Mouse (Mus musculus): ENCODE results near the gene Grip2. TPM values are rescaled to one million over a fixed set of nuclear protein-coding genes. Genes with fewer than 3 reads are reported as not detected.

The Grip2 gene
- polyA plus RNA-seq, 1 experiment from 2014 or later: 1.4 TPM

DNA sequence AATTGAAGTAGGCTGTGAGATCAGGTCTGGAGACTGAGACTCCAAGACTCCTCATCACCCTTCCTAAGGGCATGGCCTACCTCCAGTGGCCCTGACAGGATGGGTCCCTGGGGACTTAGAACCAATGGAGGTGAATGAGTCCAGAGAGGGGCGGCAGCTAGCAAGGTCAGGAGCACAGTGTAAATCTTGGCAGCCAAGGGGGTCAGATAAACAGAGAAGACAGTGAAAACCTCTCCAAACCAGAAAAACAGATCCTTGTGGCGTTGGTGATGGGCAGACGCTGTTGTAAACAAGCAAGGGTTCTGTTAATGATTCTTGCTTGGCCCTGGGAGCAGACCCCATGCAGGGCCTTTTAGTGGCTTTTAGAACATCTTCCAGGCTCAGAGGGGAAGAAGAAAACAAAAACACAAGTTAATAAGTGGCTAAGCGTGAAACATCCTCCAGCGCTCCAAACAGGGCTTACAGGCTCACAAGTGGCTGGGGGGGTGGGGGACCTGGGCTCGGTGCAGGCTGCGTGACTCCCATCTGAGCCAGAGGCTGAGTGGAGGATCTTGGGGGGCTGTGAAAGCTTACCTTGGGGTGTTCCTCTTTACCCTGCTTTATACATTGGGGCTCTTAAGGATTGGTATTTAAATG, 81.0 kb downstream of the Grip2 start:
- no peaks in the 10 kb centered on the region for H3K4me1 ChIP-seq
- H3K4me3 ChIP-seq (replicated peaks): no peak overlapping the region
- H3K9me3 ChIP-seq: no peaks in the 10 kb centered on the region
- no peak overlapping the region for H3K4me2 ChIP-seq
- H3K27ac ChIP-seq: no peak overlapping the region
- WGBS: 73% methylated on average over 7 of the region's 7 CpGs
- H3K27me3 ChIP-seq: no peaks in the 10 kb centered on the region
- ATAC-seq (ENCODE audit: low FRiP score): no peak
- H3K36me3 ChIP-seq (replicated peaks): peaks cover 69% of the 10 kb centered on the region
- H3K9ac ChIP-seq: no peak overlapping the region

DNA sequence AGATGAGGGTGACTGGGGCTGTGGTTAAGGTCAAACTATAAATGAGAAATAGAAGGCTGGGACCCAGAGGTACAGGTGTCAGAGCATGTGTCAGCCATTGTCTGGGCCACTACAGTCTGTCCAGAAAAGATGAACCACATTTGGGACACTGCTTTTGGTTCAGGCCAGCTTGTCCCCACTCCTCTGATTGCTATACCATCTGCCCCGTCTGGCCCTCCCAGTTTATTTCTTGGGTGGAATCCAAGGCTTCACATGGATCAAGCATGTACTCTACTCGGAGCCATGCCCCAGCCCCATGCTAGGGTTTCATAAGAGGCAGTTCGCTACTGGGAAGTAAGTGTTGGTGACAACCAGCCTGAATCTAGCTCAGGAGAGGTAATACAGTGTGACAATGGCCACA, 81.8 kb downstream of the Grip2 start:
- H3K36me3 ChIP-seq (replicated peaks): peaks cover 62% of the 10 kb centered on the region
- 89% methylated on average over 3 of the region's 3 CpGs for WGBS
- no peaks in the 10 kb centered on the region for H3K27me3 ChIP-seq

DNA sequence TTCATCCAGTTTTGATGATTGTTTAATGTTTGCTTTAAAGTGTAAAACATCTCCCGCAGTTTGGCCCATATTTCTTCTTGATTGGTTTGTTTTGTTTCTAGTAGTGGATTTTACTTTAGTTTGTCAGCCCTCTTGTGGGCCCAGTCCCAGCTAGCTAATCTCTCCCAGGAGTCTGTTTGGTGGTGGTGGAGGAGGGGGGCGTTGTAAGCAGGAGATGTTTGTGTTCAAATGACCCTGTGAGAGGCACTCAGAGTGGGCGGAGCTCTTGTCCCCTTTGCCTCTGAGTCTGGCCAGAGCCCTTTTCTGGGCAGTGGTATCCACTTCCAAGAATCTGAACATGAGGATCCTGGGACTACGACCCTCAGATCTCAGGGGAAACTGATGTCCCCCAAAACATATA, 83.2 kb downstream of the Grip2 start:
- no peaks in the 10 kb centered on the region for H3K4me1 ChIP-seq
- H3K27ac ChIP-seq: no peak overlapping the region
- H3K4me2 ChIP-seq: no peak overlapping the region
- H3K9me3 ChIP-seq: no peaks in the 10 kb centered on the region
- ATAC-seq (ENCODE audit: low FRiP score): no peak
- H3K9ac ChIP-seq: no peak overlapping the region
- H3K4me3 ChIP-seq (replicated peaks): no peak overlapping the region
- H3K36me3 ChIP-seq (replicated peaks): peaks cover 59% of the 10 kb centered on the region
- no peaks in the 10 kb centered on the region for H3K27me3 ChIP-seq
- 60% methylated on average over 4 of the region's 4 CpGs for WGBS

More for the DNA sequence above, 81.8 kb downstream of the Grip2 start:
- Histone ChIP-seq H3K4me2 (no peak overlapping the region), H3K9ac (no peak overlapping the region), H3K9me3 (no peaks in the 10 kb centered on the region), H3K27ac (no peak overlapping the region), H3K4me1 (no peaks in the 10 kb centered on the region), H3K4me3 (replicated peaks) (no peak overlapping the region)
- no peak for ATAC-seq (ENCODE audit: low FRiP score)

DNA sequence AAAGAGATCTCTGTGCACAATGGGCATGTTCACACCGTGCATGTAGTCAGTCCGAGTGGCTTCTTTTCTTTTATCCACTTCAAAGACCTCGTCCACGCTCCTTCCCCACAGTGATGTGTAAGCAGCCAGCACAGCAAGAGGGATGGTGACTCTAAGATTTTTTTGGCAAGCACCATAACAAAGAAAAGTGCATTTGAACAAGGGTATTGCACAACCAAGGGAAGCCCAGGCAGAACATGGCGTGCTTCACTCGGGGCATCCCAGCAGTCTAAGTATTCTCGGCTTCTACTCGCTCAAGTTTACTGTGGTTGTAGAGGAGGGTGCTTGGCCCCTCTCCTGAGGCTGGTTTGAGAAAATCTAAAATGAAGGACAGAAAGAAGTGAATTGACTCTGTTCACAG, 84.1 kb downstream of the Grip2 start:
- Histone ChIP-seq H3K27me3 (no peaks in the 10 kb centered on the region), H3K4me3 (replicated peaks) (no peak overlapping the region), H3K27ac (no peak overlapping the region), H3K4me2 (no peak overlapping the region), H3K4me1 (0 out of 2 replicates have a peak, but pooled peaks cover under 1% of the 10 kb centered on the region), H3K36me3 (replicated peaks) (peaks cover 59% of the 10 kb centered on the region), H3K9ac (no peak overlapping the region), H3K9me3 (no peaks in the 10 kb centered on the region)
- ATAC-seq (ENCODE audit: low FRiP score): no peak
- WGBS: 87% methylated on average over 8 of the region's 8 CpGs

DNA sequence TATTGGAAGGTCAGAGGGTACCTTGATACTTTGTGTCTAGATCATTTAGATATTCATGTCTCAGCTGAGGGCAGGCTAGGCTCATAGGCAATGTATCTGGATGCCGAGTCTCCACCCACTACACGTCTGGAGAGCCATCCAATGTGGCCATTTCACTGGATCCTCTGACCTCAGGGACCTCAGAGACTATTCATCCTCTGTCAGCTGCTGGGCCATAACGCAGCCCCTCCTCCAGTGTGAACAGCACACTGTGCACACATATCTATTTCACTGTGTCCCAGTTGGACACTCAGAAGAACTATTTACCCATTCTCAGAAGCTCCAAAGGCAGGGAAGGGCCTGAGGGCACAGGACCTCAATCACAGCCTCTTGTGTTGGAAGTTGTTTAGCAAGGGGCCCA, 84.6 kb downstream of the Grip2 start:
- WGBS: 76% methylated on average over 3 of the region's 3 CpGs
- Histone ChIP-seq H3K9me3 (no peaks in the 10 kb centered on the region), H3K36me3 (replicated peaks) (peaks cover 62% of the 10 kb centered on the region), H3K27me3 (no peaks in the 10 kb centered on the region), H3K4me3 (replicated peaks) (no peak overlapping the region), H3K4me2 (no peak overlapping the region), H3K27ac (no peak overlapping the region), H3K9ac (no peak overlapping the region), H3K4me1 (0 out of 2 replicates have a peak, but pooled peaks cover 3% of the 10 kb centered on the region)
- ATAC-seq (ENCODE audit: low FRiP score): no peak

DNA sequence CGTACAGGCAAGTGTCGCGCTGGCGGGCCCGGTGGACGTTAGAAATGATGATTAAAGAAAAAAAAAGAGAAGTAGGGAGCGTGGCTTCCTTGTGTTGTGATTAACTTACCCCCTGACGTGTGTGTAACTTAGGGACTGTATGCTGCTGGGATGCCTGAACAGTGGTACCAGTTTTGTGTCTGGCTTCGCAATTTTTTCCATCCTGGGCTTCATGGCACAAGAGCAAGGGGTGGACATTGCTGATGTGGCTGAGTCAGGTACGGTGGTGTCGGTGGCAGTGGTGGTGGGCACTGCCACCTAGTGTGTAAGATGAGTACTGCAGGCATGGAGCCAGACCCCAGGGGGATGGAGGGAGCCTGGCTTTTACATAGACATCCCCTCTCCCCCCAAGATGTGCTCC, 86.0 kb downstream of the Grip2 start:
- Histone ChIP-seq H3K4me1 (0 out of 2 replicates have a peak, but pooled peaks cover 3% of the 10 kb centered on the region), H3K4me2 (no peak overlapping the region), H3K27ac (no peak overlapping the region), H3K27me3 (no peaks in the 10 kb centered on the region), H3K36me3 (replicated peaks) (peaks cover 68% of the 10 kb centered on the region), H3K4me3 (replicated peaks) (no peak overlapping the region), H3K9me3 (no peaks in the 10 kb centered on the region), H3K9ac (no peak overlapping the region)
- ATAC-seq (ENCODE audit: low FRiP score): peak; percentile 75
- WGBS: 72% methylated on average over 11 of the region's 11 CpGs

DNA sequence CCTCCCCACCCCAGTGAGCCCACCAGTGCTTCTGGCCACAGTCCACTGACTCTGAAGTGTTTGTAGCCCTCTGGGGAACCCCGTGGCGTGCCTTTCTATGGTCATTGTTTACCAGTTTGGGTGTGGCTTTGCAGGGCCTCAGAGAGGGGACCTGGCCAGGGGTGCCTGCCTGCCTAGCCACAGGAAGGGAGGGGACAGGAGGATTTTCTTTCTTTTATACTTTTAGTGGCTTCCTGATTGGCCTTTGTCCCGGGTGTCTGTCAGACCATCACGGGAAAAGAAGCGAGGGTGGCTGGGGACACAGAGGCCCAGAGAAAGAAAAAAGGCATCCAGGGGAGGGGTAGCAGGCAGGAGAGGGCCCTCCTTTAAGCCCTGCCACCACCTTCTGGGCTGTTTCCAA, 89.0 kb downstream of the Grip2 start:
- no peak overlapping the region for H3K27ac ChIP-seq
- no peak overlapping the region for H3K9ac ChIP-seq
- H3K4me1 ChIP-seq: 0 out of 2 replicates have a peak, but pooled peaks cover 6% of the 10 kb centered on the region
- no peak overlapping the region for H3K4me2 ChIP-seq
- H3K4me3 ChIP-seq (replicated peaks): no peak overlapping the region
- H3K27me3 ChIP-seq: no peaks in the 10 kb centered on the region
- H3K9me3 ChIP-seq: no peaks in the 10 kb centered on the region
- ATAC-seq (ENCODE audit: low FRiP score): no peak
- WGBS: 30% methylated on average over 5 of the region's 5 CpGs
- peaks cover 80% of the 10 kb centered on the region for H3K36me3 ChIP-seq (replicated peaks)

DNA sequence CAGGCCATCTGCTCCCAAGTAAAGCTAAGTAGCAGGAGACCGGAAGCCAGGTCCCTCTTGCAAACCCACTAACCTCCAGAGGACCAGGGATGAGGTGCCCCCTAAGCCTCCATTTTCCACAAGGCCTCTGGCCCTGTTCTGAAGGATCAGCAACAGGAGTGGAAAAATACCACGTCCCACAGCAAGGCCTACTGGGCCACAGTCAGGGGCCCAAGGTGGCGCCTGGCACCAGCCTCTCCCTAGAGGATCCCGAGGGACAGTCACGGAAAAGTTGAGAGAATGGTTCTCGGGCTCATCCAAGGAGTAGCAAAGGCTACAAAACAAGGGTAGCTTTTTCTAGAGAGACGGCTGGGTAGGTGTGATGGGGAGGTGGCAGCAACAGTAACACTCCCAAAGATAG, 89.6 kb downstream of the Grip2 start:
- Histone ChIP-seq H3K9me3 (no peaks in the 10 kb centered on the region), H3K27me3 (no peaks in the 10 kb centered on the region), H3K4me2 (no peak overlapping the region), H3K27ac (no peak overlapping the region), H3K4me1 (0 out of 2 replicates have a peak, but pooled peaks cover 6% of the 10 kb centered on the region), H3K36me3 (replicated peaks) (peaks cover 80% of the 10 kb centered on the region), H3K4me3 (replicated peaks) (no peak overlapping the region), H3K9ac (no peak overlapping the region)
- ATAC-seq (ENCODE audit: low FRiP score): no peak
- WGBS: 86% methylated on average over 7 of the region's 7 CpGs

DNA sequence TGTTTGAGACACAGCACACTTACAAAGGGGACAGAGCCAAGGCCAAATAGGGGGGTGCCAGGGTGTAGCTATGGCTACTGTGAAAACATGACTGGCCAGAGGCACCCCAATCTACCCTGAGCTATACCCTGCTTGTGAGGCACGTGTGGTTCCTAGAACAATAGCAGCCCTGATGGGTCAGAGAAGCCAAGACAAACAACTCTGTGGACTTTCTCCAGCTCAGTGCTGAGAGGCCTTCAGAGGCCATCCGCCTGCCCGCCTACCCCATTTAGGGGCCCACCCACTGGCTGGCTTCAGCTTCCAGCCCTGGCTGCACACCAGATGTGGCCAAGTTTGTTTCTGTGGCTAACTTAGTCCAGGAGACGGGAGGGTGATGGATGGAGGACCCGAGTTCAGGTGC, 90.6 kb downstream of the Grip2 start:
- no peak for ATAC-seq (ENCODE audit: low FRiP score)
- Histone ChIP-seq H3K9ac (no peak overlapping the region), H3K36me3 (replicated peaks) (peaks cover 73% of the 10 kb centered on the region), H3K27ac (no peak overlapping the region), H3K9me3 (no peaks in the 10 kb centered on the region), H3K4me2 (no peak overlapping the region), H3K4me3 (replicated peaks) (no peak overlapping the region), H3K4me1 (peaks cover 8% of the 10 kb centered on the region; the same call in 1 of the 2 replicates), H3K27me3 (no peaks in the 10 kb centered on the region)
- 76% methylated on average over 5 of the region's 5 CpGs for WGBS

DNA sequence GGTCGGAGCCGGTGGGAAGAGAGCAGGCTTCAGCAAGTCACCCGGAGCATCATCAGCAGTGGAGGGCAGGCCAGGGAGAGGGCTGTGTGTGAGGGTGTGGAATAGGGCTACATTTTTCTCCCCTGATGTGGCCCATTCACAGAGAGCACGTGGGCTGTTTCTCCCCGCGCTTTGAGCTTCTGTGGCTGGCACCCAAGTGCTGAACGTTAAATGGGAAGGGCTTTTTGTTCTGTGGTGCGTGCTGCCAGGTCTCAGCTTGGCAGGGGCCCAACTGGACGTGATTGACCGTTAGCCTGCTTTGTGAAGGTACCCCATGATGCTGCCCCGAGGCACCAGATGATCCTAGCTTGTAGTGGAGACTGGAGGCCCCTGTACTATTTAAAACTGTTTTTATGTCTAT, 94.9 kb downstream of the Grip2 start:
- H3K4me1 ChIP-seq: peaks cover 36% of the 10 kb centered on the region
- H3K27ac ChIP-seq: 0 out of 2 replicates have a peak overlapping the region, but pooled peaks have one; percentile 27
- H3K36me3 ChIP-seq (replicated peaks): peaks cover 67% of the 10 kb centered on the region
- no peaks in the 10 kb centered on the region for H3K27me3 ChIP-seq
- no peak overlapping the region for H3K4me3 ChIP-seq (replicated peaks)
- WGBS: 65% methylated on average over 11 of the region's 11 CpGs
- H3K9ac ChIP-seq: no peak overlapping the region
- peak; percentile 31; the same call in 1 of the 2 replicates for ATAC-seq (ENCODE audit: low FRiP score)
- H3K9me3 ChIP-seq: no peaks in the 10 kb centered on the region
- no peak overlapping the region for H3K4me2 ChIP-seq

DNA sequence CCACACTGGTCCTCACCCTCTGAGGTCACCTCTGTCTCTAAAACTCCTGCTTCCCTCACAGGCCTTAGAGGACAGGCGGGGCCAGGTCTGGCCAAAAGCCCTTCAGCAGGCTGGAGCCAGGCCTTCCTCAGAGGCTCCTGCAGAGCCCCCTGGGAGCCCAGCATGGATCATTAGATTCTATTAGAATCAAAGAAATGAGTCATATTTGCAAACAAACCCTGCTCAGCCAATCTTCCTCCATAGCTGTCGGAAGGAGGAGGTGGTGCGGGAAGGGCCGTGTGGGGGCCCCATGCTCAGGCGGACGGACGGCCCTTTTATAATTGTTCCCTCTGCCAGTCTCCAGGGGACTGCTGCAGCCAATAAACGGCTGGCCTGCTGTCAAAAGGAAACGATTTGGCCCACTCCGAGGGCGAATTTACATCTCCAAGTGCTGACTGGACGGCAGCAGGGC, 97.3 kb downstream of the Grip2 start:
- WGBS: 8% methylated on average over 12 of the region's 12 CpGs
- H3K4me3 ChIP-seq (replicated peaks): no peak overlapping the region
- H3K36me3 ChIP-seq (replicated peaks): peaks cover 71% of the 10 kb centered on the region
- H3K4me2 ChIP-seq: no peak overlapping the region
- peaks cover 32% of the 10 kb centered on the region for H3K4me1 ChIP-seq
- 0 out of 2 replicates have a peak overlapping the region, but pooled peaks have one; percentile 9 for H3K9ac ChIP-seq
- no peaks in the 10 kb centered on the region for H3K9me3 ChIP-seq
- no peaks in the 10 kb centered on the region for H3K27me3 ChIP-seq
- peak; percentile 57 for ATAC-seq (ENCODE audit: low FRiP score)
- peak overlapping the region; percentile 85 for H3K27ac ChIP-seq

DNA sequence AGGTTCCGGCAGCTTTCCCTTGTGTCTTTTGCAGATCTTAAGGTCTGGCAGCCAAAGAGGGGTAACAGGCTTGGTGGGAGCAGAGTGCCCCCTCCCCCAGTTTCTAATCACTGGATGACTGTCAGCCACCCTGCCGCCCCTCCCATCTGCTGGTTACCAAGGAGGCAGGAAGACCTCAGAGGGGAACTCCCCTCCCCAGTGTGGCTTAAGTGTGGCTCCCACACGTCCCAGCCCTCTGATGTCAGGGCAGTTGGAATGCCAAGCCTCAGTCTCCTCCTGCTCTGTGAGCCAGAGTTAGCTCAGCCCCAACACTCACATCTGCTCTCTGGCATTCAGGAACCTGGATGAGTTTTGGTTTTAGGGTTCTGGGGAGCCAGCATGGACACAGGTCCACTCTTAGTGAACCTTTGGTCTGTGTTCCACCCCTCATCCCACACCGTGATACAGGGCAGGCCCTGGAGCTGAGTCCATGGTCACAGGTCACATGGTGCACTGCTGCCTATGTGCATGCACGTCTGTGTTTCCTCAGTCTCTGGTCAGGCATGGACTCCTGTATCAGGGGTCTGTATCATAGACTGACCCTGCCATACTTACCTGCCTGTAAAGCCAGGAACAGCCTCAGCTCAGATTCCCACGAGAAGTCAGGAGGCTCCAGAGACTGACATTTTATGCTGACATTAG, 98.0 kb downstream of the Grip2 start:
- peak overlapping the region; percentile 7; the same call in 1 of the 2 replicates for H3K9ac ChIP-seq
- ATAC-seq (ENCODE audit: low FRiP score): peak; percentile 31; the same call in 1 of the 2 replicates

More for the DNA sequence above, 98.0 kb downstream of the Grip2 start:
- Histone ChIP-seq H3K4me2 (no peak overlapping the region), H3K27ac (peak overlapping the region; percentile 85), H3K4me3 (replicated peaks) (no peak overlapping the region), H3K4me1 (peaks cover 32% of the 10 kb centered on the region), H3K9me3 (no peaks in the 10 kb centered on the region), H3K27me3 (no peaks in the 10 kb centered on the region), H3K36me3 (replicated peaks) (peaks cover 72% of the 10 kb centered on the region)
- 47% methylated on average over 6 of the region's 6 CpGs for WGBS
